Mouse (Mus musculus): ENCODE measurements around the gene Zfp213.

DNA sequence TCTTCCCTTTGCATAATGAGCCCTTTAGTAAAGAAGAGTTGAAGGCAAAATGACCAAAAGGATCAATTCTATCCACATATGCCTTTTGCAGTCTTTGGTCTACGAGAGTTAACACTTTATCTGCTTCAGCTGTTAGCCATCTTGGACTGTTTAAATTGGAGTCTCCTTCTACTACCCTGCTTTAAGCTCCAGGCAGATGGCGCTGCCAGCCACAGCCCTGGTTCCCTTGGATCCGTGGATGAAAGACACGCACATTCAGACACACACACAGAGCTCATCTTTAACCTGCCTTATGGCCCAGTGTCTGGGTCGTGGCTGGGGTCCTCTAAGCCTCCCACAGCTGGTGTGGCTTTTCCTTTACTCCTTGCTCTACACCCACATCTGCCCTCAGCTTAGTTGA lies 7.0 kb upstream of the Zfp213 start:
- TF ChIP-seq CTCF (IDR thresholded peaks at IDR 0.05; ENCODE audit: low read depth): peak; percentile 59
- TF ChIP-seq EP300 (optimal IDR thresholded peaks at IDR 0.05): no peak
